Mouse (Mus musculus) Patski (cell line): ENCODE measurements at regions not wholly inside any gene's neighbourhood (a gene's known extent, or its start where the extent isn't known, plus 50 kb on each side); places are given as distances from the start of the nearest gene placed in this dataset.

ENCODE experiments used
- ATAC-seq: fragments of 100-300 bp; one replicate; pipeline ENCODE4 v1.8.0; 2021
- CTCF ChIA-PET: fragments of 350-600 bp; sonication (Branson Sonifier 250); formaldehyde crosslinking; loops from one replicate; lab custom pipeline; 2022; ENCODE audit warnings: inconsistent platforms; lab: Charles Lee
- POLR2A ChIA-PET: fragments of 350-600 bp; sonication (Branson Sonifier 250); formaldehyde crosslinking; loops from one replicate; lab custom pipeline; 2022; ENCODE audit warnings: antibody characterized with exemption, inconsistent platforms; lab: Charles Lee
- DNase-seq: peaks from one replicate; pipeline ENCODE4 v3.0.0-alpha.2; 2011; ENCODE audit warnings: low read depth, low spot score
- H3K27me3 ChIP-seq: fragments of 371-371 bp; one replicate; pipeline ENCODE4 v1.5.1; 2021
- CTCF ChIP-seq: fragments of 100-300 bp; IDR thresholded peaks from one replicate; pipeline ENCODE4 v1.5.1; 2021
- in situ Hi-C: fragments of 300-500 bp; cut with MboI; formaldehyde crosslinking; loops from 3 replicates; pipeline ENCODE4 v1.11.1; 2018; ENCODE audit warnings: low pct_unique_long_range_greater_than_20kb, mixed read lengths

DNA sequence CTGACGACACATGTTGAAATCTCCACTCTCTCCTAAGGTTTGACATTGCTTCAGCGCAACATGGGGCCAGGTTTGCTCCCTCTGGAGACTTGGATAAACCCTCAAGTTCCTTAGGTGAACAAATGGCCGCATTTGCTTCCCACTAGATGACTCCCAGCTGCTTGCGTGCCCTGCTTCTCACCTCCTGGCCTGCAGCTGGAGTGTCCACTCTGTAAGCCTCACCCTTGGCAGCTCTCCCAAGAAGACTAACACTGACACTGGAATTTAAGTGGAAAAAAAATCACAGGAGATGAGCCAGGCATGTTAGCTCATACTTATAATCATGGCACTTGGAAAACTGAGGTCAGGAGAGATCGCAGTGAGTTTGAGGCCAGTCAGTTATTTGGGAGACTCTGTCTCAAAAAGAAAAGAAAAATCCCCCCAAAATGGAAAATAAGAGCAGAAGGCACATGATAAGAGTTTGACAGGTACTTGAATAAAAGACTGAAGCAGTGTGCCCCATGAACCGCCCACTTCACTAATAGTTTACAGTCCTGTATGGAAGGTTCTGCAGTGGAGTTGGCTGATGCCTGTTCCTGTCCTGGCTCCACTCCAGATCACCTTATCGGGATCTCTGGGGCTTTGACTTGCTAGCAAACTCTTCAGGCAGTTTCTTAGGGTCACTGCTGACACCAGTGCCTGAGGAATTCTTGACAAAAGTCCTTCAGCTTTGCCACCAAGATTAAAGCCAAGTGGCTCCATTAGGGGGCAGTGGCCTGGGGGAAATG, 70.9 kb upstream of the Vangl1 start:
- DNase-seq (no peak), ATAC-seq (no peak)
- no peaks in the 10 kb centered on the region for H3K27me3 ChIP-seq
- in situ Hi-C loops, result no loop called here
- POLR2A ChIA-PET, result interaction anchor here (1.2 kb wide), 1 partner anchor 14 kb away, joined by 4 read pairs; no protein-coding TSS in a partner anchor
- CTCF ChIA-PET, result interaction anchor here (0.7 kb wide), 1 partner anchor 10 kb away, joined by 3 read pairs; no protein-coding TSS in a partner anchor
- no peak for TF ChIP-seq CTCF

DNA sequence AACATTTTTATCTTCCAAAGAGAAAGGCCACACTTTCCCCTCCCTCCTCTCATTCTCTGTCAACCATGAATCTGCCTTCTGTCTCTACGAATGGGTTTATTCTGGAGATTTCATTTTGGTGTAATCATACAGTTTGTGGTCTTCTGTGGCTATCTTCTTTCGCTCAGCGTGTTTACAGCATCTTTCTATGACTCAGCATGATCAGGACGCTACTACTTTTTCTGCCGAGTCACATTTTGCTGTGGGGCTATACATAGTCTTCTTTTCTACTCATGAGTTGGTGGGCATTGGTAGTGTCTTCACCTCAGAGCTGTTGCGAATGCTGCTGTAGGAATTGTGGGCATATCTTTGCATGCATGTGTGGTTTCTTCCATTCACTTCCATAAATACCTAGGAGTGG, 66.3 kb upstream of the Vangl1 start:
- ChIA-PET POLR2A (interaction anchor here (0.6 kb wide), 1 partner anchor 644 kb away, joined by 3 read pairs; no protein-coding TSS in a partner anchor), CTCF (interaction anchor here (0.9 to 1.4 kb wide), 3 partner anchors 9 to 21 kb away, joined by 3 to 5 read pairs (median 4); no protein-coding TSS in a partner anchor)
- in situ Hi-C loops, result no loop called here
- TF ChIP-seq CTCF, result no peak
- H3K27me3 ChIP-seq, result no peaks in the 10 kb centered on the region
- no peak for DNase-seq
- no peak for ATAC-seq

- in situ Hi-C loops, result no loop called here
- no peak for TF ChIP-seq CTCF
- ATAC-seq (no peak), DNase-seq (no peak)
- CTCF ChIA-PET, result interaction anchor here (1.0 to 1.4 kb wide), 2 partner anchors 9 to 12 kb away, joined by 3 to 5 read pairs; no protein-coding TSS in a partner anchor
- POLR2A ChIA-PET, result no interaction called here
- H3K27me3 ChIP-seq, result no peaks in the 10 kb centered on the region
Measured at GRCm38 (mm10) chr3:102270257-102270656, 65.8 kb upstream of the Vangl1 start.

DNA sequence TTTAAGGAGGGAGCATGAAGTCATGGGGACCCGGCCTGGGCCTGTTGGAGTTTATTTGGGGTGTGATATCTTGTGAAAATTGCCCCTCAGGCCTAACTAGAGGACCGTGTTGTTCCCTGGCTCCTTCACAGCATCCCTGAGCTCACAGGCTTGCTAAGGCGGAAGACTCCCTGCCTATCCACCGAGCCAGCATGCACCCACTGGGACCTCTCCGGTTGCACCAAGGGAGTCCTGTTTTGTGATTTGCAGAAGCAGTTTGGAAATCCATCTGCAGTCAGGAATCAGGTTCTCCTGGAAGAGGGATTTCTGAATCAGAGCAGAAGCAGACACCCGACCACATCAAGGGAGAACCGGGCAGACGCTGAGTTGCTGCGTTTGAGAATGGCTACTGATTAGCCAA, 61.6 kb upstream of the Vangl1 start:
- POLR2A ChIA-PET, result no interaction called here
- in situ Hi-C loops, result no loop called here
- no peak for DNase-seq
- ATAC-seq, result no peak
- CTCF ChIA-PET, result interaction anchor here (0.9 to 1.4 kb wide), 6 partner anchors 8 to 38 kb away, joined by 3 to 5 read pairs (median 3); no protein-coding TSS in a partner anchor
- no peaks in the 10 kb centered on the region for H3K27me3 ChIP-seq
- no peak for TF ChIP-seq CTCF

GRCm38 (mm10) chr3:102265146-102265545, 60.7 kb upstream of the Vangl1 start:
- in situ Hi-C loops, result no loop called here
- POLR2A ChIA-PET, result interaction anchor here (1.0 kb wide), 1 partner anchor 246 kb away, joined by 3 read pairs; no protein-coding TSS in a partner anchor

DNA sequence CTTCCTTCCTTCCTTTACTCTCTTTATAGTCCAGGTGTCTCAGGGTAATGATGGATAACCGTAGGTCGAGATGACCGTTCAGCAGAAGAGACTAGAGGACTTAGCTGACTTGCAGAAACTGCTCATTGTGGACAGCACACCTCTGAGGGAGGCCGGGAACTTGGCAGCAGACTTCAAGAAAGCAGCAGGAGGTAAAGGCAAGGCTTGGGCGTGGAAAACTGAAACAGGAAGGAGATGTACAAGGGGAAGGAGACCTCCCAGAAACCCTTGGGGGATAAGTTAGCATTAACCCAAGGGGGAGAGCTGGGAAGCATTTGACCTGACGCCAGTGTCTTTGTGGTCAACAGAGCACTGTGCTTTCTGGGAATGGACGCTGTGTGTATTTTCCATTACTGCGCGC, 58.8 kb upstream of the Vangl1 start:
- ATAC-seq (no peak), DNase-seq (no peak)
- ChIA-PET CTCF (interaction anchor here (0.7 kb wide), 1 partner anchor 14 kb away, joined by 3 read pairs; no protein-coding TSS in a partner anchor), POLR2A (interaction anchor here (0.6 to 1.2 kb wide), 2 partner anchors 9 to 171 kb away, joined by 4 read pairs; no protein-coding TSS in a partner anchor)
- in situ Hi-C loops, result no loop called here
- no peaks in the 10 kb centered on the region for H3K27me3 ChIP-seq
- no peak for TF ChIP-seq CTCF

More at GRCm38 (mm10) chr3:102265146-102265545, 60.7 kb upstream of the Vangl1 start:
- CTCF ChIA-PET, result interaction anchor here (0.9 to 1.4 kb wide), 2 partner anchors 16 to 22 kb away, joined by 3 to 5 read pairs; no protein-coding TSS in a partner anchor
- DNase-seq (no peak), ATAC-seq (no peak)
- TF ChIP-seq CTCF, result no peak
- H3K27me3 ChIP-seq, result no peaks in the 10 kb centered on the region

DNA sequence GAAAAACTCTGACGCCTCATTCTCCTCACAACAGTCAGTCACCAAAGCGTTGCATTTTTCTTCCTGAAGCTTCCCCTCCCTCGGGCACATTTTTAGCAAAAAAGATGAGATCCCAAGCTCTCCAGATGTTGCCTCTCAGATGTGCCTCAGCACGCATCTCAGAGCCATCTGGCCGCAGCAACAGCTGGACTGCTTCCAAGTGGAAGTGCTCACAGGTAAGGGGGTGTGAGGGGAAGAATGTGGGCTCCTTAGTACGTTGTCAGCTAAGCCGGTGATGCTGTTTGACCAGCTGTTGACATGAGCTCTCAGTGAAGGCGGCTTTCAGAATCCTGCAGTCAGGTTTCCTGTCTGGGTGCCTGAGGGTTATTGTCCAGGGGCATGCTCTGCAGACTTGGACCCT, 58.2 kb upstream of the Vangl1 start:
- no peak for ATAC-seq
- DNase-seq, result no peak
- CTCF ChIA-PET, result interaction anchor here (0.7 to 1.8 kb wide), 2 partner anchors 42 to 429 kb away, joined by 3 read pairs; no protein-coding TSS in a partner anchor

GRCm38 (mm10) chr3:102261517-102261916, 57.0 kb upstream of the Vangl1 start:
- in situ Hi-C loops, result no loop called here
- no peak for DNase-seq
- TF ChIP-seq CTCF, result no peak
- POLR2A ChIA-PET, result interaction anchor here (1.0 kb wide), 1 partner anchor 13 kb away, joined by 4 read pairs; no protein-coding TSS in a partner anchor
- H3K27me3 ChIP-seq, result no peaks in the 10 kb centered on the region
- CTCF ChIA-PET, result interaction anchor here (0.9 to 1.8 kb wide), 4 partner anchors 12 to 542 kb away, joined by 3 to 4 read pairs (median 3); no protein-coding TSS in a partner anchor
- ATAC-seq, result peak; percentile 53

More for the DNA sequence above, 58.2 kb upstream of the Vangl1 start:
- POLR2A ChIA-PET, result interaction anchor here (1.2 kb wide), 1 partner anchor 10 kb away, joined by 4 read pairs; no protein-coding TSS in a partner anchor
- TF ChIP-seq CTCF, result no peak
- no peaks in the 10 kb centered on the region for H3K27me3 ChIP-seq
- in situ Hi-C loops, result no loop called here
